Mouse (Mus musculus): ENCODE data around the gene Fbh1. TPM values are rescaled to one million over a fixed set of nuclear protein-coding genes. Genes with fewer than 3 reads are reported as not detected.

The Fbh1 gene
- polyA plus RNA-seq (2012; rRNA removed) = 41.0 and 44.7 TPM in 2 replicates

- no peaks in the 10 kb centered on the region for H3K27me3 ChIP-seq (ENCODE audit: control insufficient read depth, insufficient read depth, low read length)
- WGBS = under 1% methylated on average over 73 of the region's 73 CpGs
- peaks cover 10% of the 10 kb centered on the region for H3K4me1 ChIP-seq (replicated peaks; ENCODE audit: control insufficient read depth, insufficient read depth, low read length)
- peaks cover 4% of the 10 kb centered on the region; the same call in 1 of the 2 replicates for H3K36me3 ChIP-seq (ENCODE audit: control insufficient read depth, insufficient read depth, low read length)
- H3K27ac ChIP-seq (ENCODE audit: control insufficient read depth, insufficient read depth, low read length) = peak within 1 kb of the TSS; percentile 73
- TF ChIP-seq POLR2A (IDR thresholded peaks at IDR 0.05; ENCODE audit: control insufficient read depth, extremely low read depth, insufficient read depth, low read length, poor library complexity) (peak; percentile 57), CTCF (IDR thresholded peaks at IDR 0.05; ENCODE audit: borderline replicate concordance, control insufficient read depth, extremely low read depth, insufficient read depth, low read length, poor library complexity) (peak; percentile 43; the same call in 1 of the 2 replicates)
- H3K4me3 ChIP-seq (ENCODE audit: control insufficient read depth, insufficient read depth, low read length) = peak within 1 kb of the TSS; percentile 100
- DNase-seq = peak; percentile 100
Measured at GRCm38 (mm10) chr2:11777091-11778068, at the start of gene Fbh1, which contains the start of gene Ankrd16. Fbh1 (minus strand) TSS chr2:11777582. Ankrd16 (plus strand) TSS chr2:11777876.

- Histone ChIP-seq H3K27ac (ENCODE audit: control insufficient read depth, insufficient read depth, low read length) (peak overlapping the region; percentile 5; the same call in 1 of the 2 replicates), H3K4me1 (replicated peaks; ENCODE audit: control insufficient read depth, insufficient read depth, low read length) (peaks cover 6% of the 10 kb centered on the region; the same call in 1 of the 2 replicates), H3K27me3 (ENCODE audit: control insufficient read depth, insufficient read depth, low read length) (no peaks in the 10 kb centered on the region), H3K36me3 (ENCODE audit: control insufficient read depth, insufficient read depth, low read length) (no peaks in the 10 kb centered on the region), H3K4me3 (ENCODE audit: control insufficient read depth, insufficient read depth, low read length) (no peak overlapping the region)
- 10% methylated on average over 2 of the region's 2 CpGs for WGBS
- TF ChIP-seq CTCF (IDR thresholded peaks at IDR 0.05; ENCODE audit: borderline replicate concordance, control insufficient read depth, extremely low read depth, insufficient read depth, low read length, poor library complexity) = no peak
- no peak for TF ChIP-seq POLR2A (IDR thresholded peaks at IDR 0.05; ENCODE audit: control insufficient read depth, extremely low read depth, insufficient read depth, low read length, poor library complexity)
- no peak for DNase-seq
Measured at GRCm38 (mm10) chr2:11801299-11801930, 24.0 kb upstream of the Fbh1 start.

GRCm38 (mm10) chr2:11797930-11798364 is 20.6 kb upstream of the Fbh1 start:
- TF ChIP-seq CTCF (IDR thresholded peaks at IDR 0.05; ENCODE audit: borderline replicate concordance, control insufficient read depth, extremely low read depth, insufficient read depth, low read length, poor library complexity) (no peak), POLR2A (IDR thresholded peaks at IDR 0.05; ENCODE audit: control insufficient read depth, extremely low read depth, insufficient read depth, low read length, poor library complexity) (no peak)
- DNase-seq = no peak
- H3K36me3 ChIP-seq (ENCODE audit: control insufficient read depth, insufficient read depth, low read length) = no peaks in the 10 kb centered on the region
- peaks cover 6% of the 10 kb centered on the region; the same call in 1 of the 2 replicates for H3K4me1 ChIP-seq (replicated peaks; ENCODE audit: control insufficient read depth, insufficient read depth, low read length)
- no peaks in the 10 kb centered on the region for H3K27me3 ChIP-seq (ENCODE audit: control insufficient read depth, insufficient read depth, low read length)
- H3K27ac ChIP-seq (ENCODE audit: control insufficient read depth, insufficient read depth, low read length) = no peak overlapping the region
- no peak overlapping the region for H3K4me3 ChIP-seq (ENCODE audit: control insufficient read depth, insufficient read depth, low read length)
- 88% methylated on average over 5 of the region's 5 CpGs for WGBS

- H3K36me3 ChIP-seq (ENCODE audit: control insufficient read depth, insufficient read depth, low read length) = peaks cover 14% of the 10 kb centered on the region
- H3K4me3 ChIP-seq (ENCODE audit: control insufficient read depth, insufficient read depth, low read length) = no peak overlapping the region
- H3K27me3 ChIP-seq (ENCODE audit: control insufficient read depth, insufficient read depth, low read length) = no peaks in the 10 kb centered on the region
- no peak overlapping the region for H3K27ac ChIP-seq (ENCODE audit: control insufficient read depth, insufficient read depth, low read length)
- 69% methylated on average over 4 of the region's 4 CpGs for WGBS
- H3K4me1 ChIP-seq (replicated peaks; ENCODE audit: control insufficient read depth, insufficient read depth, low read length) = no peaks in the 10 kb centered on the region
- no peak for DNase-seq
- TF ChIP-seq POLR2A (IDR thresholded peaks at IDR 0.05; ENCODE audit: control insufficient read depth, extremely low read depth, insufficient read depth, low read length, poor library complexity) (no peak), CTCF (IDR thresholded peaks at IDR 0.05; ENCODE audit: borderline replicate concordance, control insufficient read depth, extremely low read depth, insufficient read depth, low read length, poor library complexity) (no peak)
Measured at GRCm38 (mm10) chr2:11794668-11795067, 17.3 kb upstream of the Fbh1 start.

GRCm38 (mm10) chr2:11784159-11784558 is 6.8 kb upstream of the Fbh1 start:
- no peaks in the 10 kb centered on the region for H3K27me3 ChIP-seq (ENCODE audit: control insufficient read depth, insufficient read depth, low read length)
- peaks cover 48% of the 10 kb centered on the region for H3K36me3 ChIP-seq (ENCODE audit: control insufficient read depth, insufficient read depth, low read length)
- TF ChIP-seq CTCF (IDR thresholded peaks at IDR 0.05; ENCODE audit: borderline replicate concordance, control insufficient read depth, extremely low read depth, insufficient read depth, low read length, poor library complexity) (no peak), POLR2A (IDR thresholded peaks at IDR 0.05; ENCODE audit: control insufficient read depth, extremely low read depth, insufficient read depth, low read length, poor library complexity) (no peak)
- WGBS = 95% methylated on average over 6 of the region's 6 CpGs
- no peak for DNase-seq
- no peak overlapping the region for H3K4me3 ChIP-seq (ENCODE audit: control insufficient read depth, insufficient read depth, low read length)
- peaks cover 6% of the 10 kb centered on the region for H3K4me1 ChIP-seq (replicated peaks; ENCODE audit: control insufficient read depth, insufficient read depth, low read length)
- no peak overlapping the region for H3K27ac ChIP-seq (ENCODE audit: control insufficient read depth, insufficient read depth, low read length)

All from thymus, adult 2 months (tissue).